Mouse (Mus musculus): ENCODE results near the gene Serpinb7. TPM values are rescaled to one million over a fixed set of nuclear protein-coding genes. Genes with fewer than 3 reads are reported as not detected.

Gene Serpinb7
- polyA plus RNA-seq, 2 experiments, result not detected

- H3K27ac ChIP-seq, result no peak overlapping the region
- peaks cover 3 to 4% of the 10 kb centered on the region in 2 experiments; a peak in 1 of 4 replicates for H3K4me1 ChIP-seq (replicated peaks; ENCODE audit: control insufficient read depth in 2 of 2, insufficient read depth in 2 of 2, low read length in 1 of 2)
- H3K4me2 ChIP-seq (ENCODE audit: low read depth), result no peak overlapping the region
- H3K9me3 ChIP-seq (ENCODE audit: control insufficient read depth, low read length), result no peaks in the 10 kb centered on the region
- DNase-seq (ENCODE audit: low read depth in 3 of 3, low spot score in 3 of 3) (no peak), ATAC-seq (ENCODE audit: insufficient read depth) (peak; percentile 39; the same call in 1 of the 2 replicates)
- no peaks in the 10 kb centered on the region for H3K27me3 ChIP-seq (ENCODE audit: control insufficient read depth, insufficient read depth, low read length)
- TF ChIP-seq EP300 (IDR thresholded peaks at IDR 0.05; ENCODE audit: low read depth), result 0 out of 2 replicates have a peak, but pooled peaks have one; percentile 30
- no peak for TF ChIP-seq CTCF (IDR thresholded peaks at IDR 0.05; ENCODE audit: low read depth)
- H3K36me3 ChIP-seq (replicated peaks; ENCODE audit: control insufficient read depth, insufficient read depth, low read depth), result no peaks in the 10 kb centered on the region
- H3K4me3 ChIP-seq (ENCODE audit: insufficient read depth in 1 of 2, low read depth in 2 of 2, low read length in 2 of 2), result no peak overlapping the region
- WGBS (ENCODE audit: insufficient replicate concordance), result 26% methylated on average over 1 of the region's 1 CpGs
- H3K9ac ChIP-seq (replicated peaks), result no peak overlapping the region
Observed at GRCm38 (mm10) chr1:107382404-107382803, 17.1 kb upstream of the Serpinb7 start.

GRCm38 (mm10) chr1:107384532-107384931, 14.9 kb upstream of the Serpinb7 start:
- DNase-seq (ENCODE audit: low read depth in 3 of 3, low spot score in 3 of 3), result peak; percentile 37 to 41 (median 41)
- Histone ChIP-seq H3K4me1 (replicated peaks; ENCODE audit: control insufficient read depth in 2 of 2, insufficient read depth in 2 of 2, low read length in 1 of 2) (peaks cover 3 to 4% of the 10 kb centered on the region in 2 experiments; a peak in 2 of 4 replicates), H3K27ac (no peak overlapping the region), H3K27me3 (ENCODE audit: control insufficient read depth, insufficient read depth, low read length) (no peaks in the 10 kb centered on the region), H3K9ac (replicated peaks) (no peak overlapping the region), H3K9me3 (ENCODE audit: control insufficient read depth, low read length) (no peaks in the 10 kb centered on the region), H3K4me3 (ENCODE audit: insufficient read depth in 1 of 2, low read depth in 2 of 2, low read length in 2 of 2) (no peak overlapping the region), H3K36me3 (replicated peaks; ENCODE audit: control insufficient read depth, insufficient read depth, low read depth) (no peaks in the 10 kb centered on the region), H3K4me2 (ENCODE audit: low read depth) (no peak overlapping the region)
- 18% methylated on average over 9 of the region's 9 CpGs for WGBS (ENCODE audit: insufficient replicate concordance)
- no peak for TF ChIP-seq CTCF (IDR thresholded peaks at IDR 0.05; ENCODE audit: low read depth)
- peak; percentile 66 for TF ChIP-seq EP300 (IDR thresholded peaks at IDR 0.05; ENCODE audit: low read depth)
- ATAC-seq (ENCODE audit: insufficient read depth), result peak; percentile 91

GRCm38 (mm10) chr1:107389753-107390152, 9.7 kb upstream of the Serpinb7 start:
- Histone ChIP-seq H3K9me3 (ENCODE audit: control insufficient read depth, low read length) (no peaks in the 10 kb centered on the region), H3K4me3 (ENCODE audit: insufficient read depth in 1 of 2, low read depth in 2 of 2, low read length in 2 of 2) (no peak overlapping the region), H3K4me1 (replicated peaks; ENCODE audit: control insufficient read depth in 2 of 2, insufficient read depth in 2 of 2, low read length in 1 of 2) (no peaks in the 10 kb centered on the region; a peak in 2 of 4 replicates), H3K4me2 (ENCODE audit: low read depth) (no peak overlapping the region), H3K27me3 (ENCODE audit: control insufficient read depth, insufficient read depth, low read length) (no peaks in the 10 kb centered on the region), H3K36me3 (replicated peaks; ENCODE audit: control insufficient read depth, insufficient read depth, low read depth) (no peaks in the 10 kb centered on the region), H3K27ac (no peak overlapping the region), H3K9ac (replicated peaks) (no peak overlapping the region)
- TF ChIP-seq CTCF (IDR thresholded peaks at IDR 0.05; ENCODE audit: low read depth) (no peak), EP300 (IDR thresholded peaks at IDR 0.05; ENCODE audit: low read depth) (no peak)
- 58% methylated on average over 2 of the region's 2 CpGs for WGBS (ENCODE audit: insufficient replicate concordance)
- ATAC-seq (ENCODE audit: insufficient read depth) (no peak), DNase-seq (ENCODE audit: low read depth in 3 of 3, low spot score in 3 of 3) (no peak)

GRCm38 (mm10) chr1:107397481-107397880, 2.0 kb upstream of the Serpinb7 start:
- ATAC-seq (ENCODE audit: insufficient read depth) (no peak), DNase-seq (ENCODE audit: low read depth in 3 of 3, low spot score in 3 of 3) (no peak)
- Histone ChIP-seq H3K4me1 (replicated peaks; ENCODE audit: control insufficient read depth in 2 of 2, insufficient read depth in 2 of 2, low read length in 1 of 2) (no peaks in the 10 kb centered on the region), H3K9me3 (ENCODE audit: control insufficient read depth, low read length) (no peaks in the 10 kb centered on the region), H3K9ac (replicated peaks) (no peak overlapping the region), H3K27ac (no peak overlapping the region), H3K27me3 (ENCODE audit: control insufficient read depth, insufficient read depth, low read length) (no peaks in the 10 kb centered on the region), H3K36me3 (replicated peaks; ENCODE audit: control insufficient read depth, insufficient read depth, low read depth) (no peaks in the 10 kb centered on the region), H3K4me3 (ENCODE audit: insufficient read depth in 1 of 2, low read depth in 2 of 2, low read length in 2 of 2) (no peak overlapping the region), H3K4me2 (ENCODE audit: low read depth) (no peak overlapping the region)
- 17% methylated on average over 1 of the region's 1 CpGs for WGBS (ENCODE audit: insufficient replicate concordance)
- TF ChIP-seq EP300 (IDR thresholded peaks at IDR 0.05; ENCODE audit: low read depth), result peak; percentile 42
- no peak for TF ChIP-seq CTCF (IDR thresholded peaks at IDR 0.05; ENCODE audit: low read depth)

GRCm38 (mm10) chr1:107402082-107402481, 2.6 kb downstream of the Serpinb7 start:
- H3K9me3 ChIP-seq (ENCODE audit: control insufficient read depth, low read length), result no peaks in the 10 kb centered on the region
- H3K4me1 ChIP-seq (replicated peaks; ENCODE audit: control insufficient read depth in 2 of 2, insufficient read depth in 2 of 2, low read length in 1 of 2), result no peaks in the 10 kb centered on the region
- no peak overlapping the region for H3K4me3 ChIP-seq (ENCODE audit: insufficient read depth in 1 of 2, low read depth in 2 of 2, low read length in 2 of 2)
- no peaks in the 10 kb centered on the region for H3K27me3 ChIP-seq (ENCODE audit: control insufficient read depth, insufficient read depth, low read length)
- no peak overlapping the region for H3K27ac ChIP-seq
- no peak overlapping the region for H3K4me2 ChIP-seq (ENCODE audit: low read depth)
- ATAC-seq (ENCODE audit: insufficient read depth) (no peak), DNase-seq (ENCODE audit: low read depth in 3 of 3, low spot score in 3 of 3) (no peak)
- WGBS (ENCODE audit: insufficient replicate concordance), result 52% methylated on average over 4 of the region's 4 CpGs
- no peak for TF ChIP-seq CTCF (IDR thresholded peaks at IDR 0.05; ENCODE audit: low read depth)
- no peak for TF ChIP-seq EP300 (IDR thresholded peaks at IDR 0.05; ENCODE audit: low read depth)
- H3K36me3 ChIP-seq (replicated peaks; ENCODE audit: control insufficient read depth, insufficient read depth, low read depth), result no peaks in the 10 kb centered on the region
- no peak overlapping the region for H3K9ac ChIP-seq (replicated peaks)

Data from liver, embryonic 14.5 days (tissue).